Mouse (Mus musculus): ENCODE results near the gene Btaf1. TPM values are rescaled to one million over a fixed set of nuclear protein-coding genes. Genes with fewer than 3 reads are reported as not detected.

The Btaf1 gene
- total RNA-seq, 1 experiment from 2014 or later, result 80.3 TPM

GRCm38 (mm10) chr19:37060078-37060477 lies 134.2 kb downstream of the Btaf1 start:
- ATAC-seq (ENCODE audit: extremely low read depth, insufficient number of reproducible peaks, low FRiP score, poor library complexity, severe bottlenecking), result no peak

Other genes starting within 250 kb of the Btaf1 start
- gene Ppp1r3c, start 189.4 kb upstream of the Btaf1 start, total RNA-seq (2017), result 0.12 TPM in 1 of 2 replicates, not detected in the other
- 142 and 180 TPM in 2 replicates for gene Tnks2, start 91.8 kb upstream of the Btaf1 start, total RNA-seq (2017)
- gene Fgfbp3, start 6.5 kb upstream of the Btaf1 start, total RNA-seq (2017), result 1.0 and 1.8 TPM in 2 replicates

Measured in neutrophil, adult 5-6 weeks (primary cell).